Mouse (Mus musculus) heart, adult 18-20 months (tissue): ENCODE data around the gene Mymx. TPM values are rescaled to one million over a fixed set of nuclear protein-coding genes. Genes with fewer than 3 reads are reported as not detected.

Experiments used
- total RNA-seq, 2 experiments: library from RNA; stranded (reverse); gene quantifications; 2 replicates each; pipeline ENCODE4 v1.2.3; 2021

Mymx gene
- total RNA-seq, 2 experiments from 2014 or later, result not detected

Other genes with a start within 250 kb of the Mymx start
- 10 to 100 TPM; 38.0 to 38.2 TPM for gene Cdc5l, start 168.4 kb downstream of the Mymx start, total RNA-seq
- under 1 TPM in 1 of 2 experiments, not detected in 1; 0.33 TPM for gene Spats1, start 126.7 kb downstream of the Mymx start, total RNA-seq
- 10 to 100 TPM; 17.7 to 19.7 TPM for gene Aars2, start 95.3 kb downstream of the Mymx start, total RNA-seq
- gene Tcte1, start 78.7 kb downstream of the Mymx start, total RNA-seq, result not detected
- gene Tmem151b, start 52.4 kb downstream of the Mymx start, total RNA-seq, result under 1 TPM in 1 of 2 experiments, not detected in 1; 0.05 TPM
- gene Nfkbie, start 46.4 kb downstream of the Mymx start, total RNA-seq, result 1 to 10 TPM; 1.2 to 3.1 TPM
- 10 to 100 TPM; 23.4 to 26.0 TPM for gene Slc35b2, start 38.2 kb downstream of the Mymx start, total RNA-seq
- gene Hsp90ab1, start 28.8 kb downstream of the Mymx start, total RNA-seq, result 1,000 to 10,000 TPM; 1,354 to 1,581 TPM
- 10 to 100 TPM; 65.0 to 67.4 TPM for gene Slc29a1, start 2.5 kb downstream of the Mymx start, total RNA-seq
- gene Capn11, start 57.2 kb upstream of the Mymx start, total RNA-seq, result under 1 TPM; 0.17 to 0.57 TPM
- gene Mrpl14, start 84.2 kb upstream of the Mymx start, total RNA-seq, result 100 to 1,000 TPM; 160 to 167 TPM
- gene Tmem63b, start 84.8 kb upstream of the Mymx start, total RNA-seq, result 10 to 100 TPM; 91.7 to 95.7 TPM
- 1 to 10 TPM in 1 of 2 experiments, not detected in 1; 1.3 TPM for gene 1600014C23Rik, start 131.7 kb upstream of the Mymx start, total RNA-seq